In the genomic region with DNA sequence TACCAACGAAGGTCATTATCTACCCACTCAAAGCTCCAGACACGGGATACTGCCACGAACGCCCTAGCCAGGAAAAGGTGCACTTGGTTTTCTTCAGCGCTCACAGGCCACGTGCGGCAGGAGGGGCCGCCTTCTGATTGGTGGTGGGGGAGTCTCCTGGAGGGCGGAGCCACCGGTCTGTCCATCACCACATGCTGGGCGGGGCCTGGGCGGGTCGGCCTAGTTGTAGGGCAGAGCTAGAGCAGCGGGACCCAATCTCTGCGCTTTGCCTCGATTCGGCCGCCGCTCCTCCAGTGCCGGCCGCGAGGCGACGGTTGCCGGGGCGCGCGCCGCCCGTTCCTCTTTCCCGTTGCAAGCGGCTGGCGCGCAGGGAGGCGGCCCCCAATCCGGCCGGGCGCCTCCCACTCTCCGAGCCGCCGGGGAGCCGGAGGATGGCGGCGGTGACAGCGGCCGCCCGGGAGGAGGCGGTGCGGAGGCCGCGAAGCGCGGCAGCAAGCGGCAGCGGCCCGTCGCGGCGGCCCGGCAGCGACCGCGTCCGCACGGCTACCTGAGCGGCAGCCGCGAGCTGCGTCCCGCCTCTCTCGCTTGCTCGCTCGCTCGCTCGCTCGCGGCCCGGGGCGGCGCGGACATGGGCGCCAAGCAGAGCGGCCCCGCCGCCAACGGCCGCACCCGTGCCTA, we compare ENCODE assay signal across 8 mouse cellular contexts. TPM values are rescaled to one million over a fixed set of nuclear protein-coding genes. Genes with fewer than 3 reads are reported as not detected.
DNase-seq lines count a peak whose midpoint lies in the region; ATAC-seq and TF ChIP-seq lines count a peak whose summit lies in the region.

A gene (plus strand): TSS at position 529 of the 678 bp plus-strand sequence.

- no peaks in the 10 kb centered on the region for H3K36me3 ChIP-seq in embryonic facial prominence, embryonic 13.5 days
- H3K36me3 ChIP-seq in kidney, adult 2 months (ENCODE audit: control insufficient read depth, insufficient read depth, low read length) = no peaks in the 10 kb centered on the region
- no peaks in the 10 kb centered on the region for H3K36me3 ChIP-seq in limb, embryonic 12.5 days
- H3K36me3 ChIP-seq in midbrain, embryonic 15.5 days (replicated peaks) = no peaks in the 10 kb centered on the region
- H3K36me3 ChIP-seq in spleen, adult 2 months (ENCODE audit: control insufficient read depth, insufficient read depth, low read length) = no peaks in the 10 kb centered on the region

- peak within 1 kb of the TSS; percentile 92 for H3K9ac ChIP-seq in embryonic facial prominence, embryonic 13.5 days
- H3K9ac ChIP-seq in limb, embryonic 12.5 days (replicated peaks) = peak within 1 kb of the TSS; percentile 90
- peak within 1 kb of the TSS; percentile 85 for H3K9ac ChIP-seq in midbrain, embryonic 15.5 days

- peaks cover 25% of the 10 kb centered on the region for H3K4me1 ChIP-seq in embryonic facial prominence, embryonic 13.5 days
- H3K4me1 ChIP-seq in kidney, adult 2 months (ENCODE audit: control insufficient read depth, insufficient read depth, low read length) = peaks cover 33% of the 10 kb centered on the region
- peaks cover 22% of the 10 kb centered on the region for H3K4me1 ChIP-seq in limb, embryonic 12.5 days (replicated peaks)
- peaks cover 28% of the 10 kb centered on the region for H3K4me1 ChIP-seq in midbrain, embryonic 15.5 days
- H3K4me1 ChIP-seq in spleen, adult 2 months (ENCODE audit: control insufficient read depth, insufficient read depth, insufficient read length) = peaks cover 22% of the 10 kb centered on the region

- peak; percentile 99 for ATAC-seq in embryonic facial prominence, embryonic 13.5 days (ENCODE audit: insufficient number of reproducible peaks, insufficient read depth, low FRiP score, low TSS enrichment, low read depth)
- peak; percentile 99 for ATAC-seq in limb, embryonic 12.5 days (ENCODE audit: insufficient number of reproducible peaks, insufficient read depth, low FRiP score, low TSS enrichment, low read depth)
- peak; percentile 99 for ATAC-seq in midbrain, embryonic 15.5 days (replicated peaks)

- H3K27ac ChIP-seq in embryonic facial prominence, embryonic 13.5 days = peak within 1 kb of the TSS; percentile 96
- peak within 1 kb of the TSS; percentile 83 for H3K27ac ChIP-seq in kidney, adult 2 months (ENCODE audit: insufficient read depth, low read depth, low read length)
- peak within 1 kb of the TSS; percentile 97 for H3K27ac ChIP-seq in limb, embryonic 12.5 days
- peak within 1 kb of the TSS; percentile 96 for H3K27ac ChIP-seq in midbrain, embryonic 15.5 days
- peak within 1 kb of the TSS; percentile 96 for H3K27ac ChIP-seq in spleen, adult 2 months (ENCODE audit: insufficient read depth, low read length)

- H3K9me3 ChIP-seq in embryonic facial prominence, embryonic 13.5 days = no peaks in the 10 kb centered on the region
- no peaks in the 10 kb centered on the region for H3K9me3 ChIP-seq in limb, embryonic 12.5 days
- H3K9me3 ChIP-seq in midbrain, embryonic 15.5 days = no peaks in the 10 kb centered on the region

- TF ChIP-seq CTCF in kidney, adult 2 months (conservative IDR thresholded peaks at IDR 0.05; ENCODE audit: insufficient read depth, insufficient read length, low read depth, low read length) = no peak
- 0 out of 2 replicates have a peak, but pooled peaks have one; percentile 0 for TF ChIP-seq CTCF in spleen, adult 2 months (IDR thresholded peaks at IDR 0.05; ENCODE audit: extremely low read depth, insufficient read depth, insufficient read length, insufficient replicate concordance)

- peak; percentile 90 for TF ChIP-seq POLR2A in kidney, adult 2 months (IDR thresholded peaks at IDR 0.05; ENCODE audit: low read depth, low read length)
- TF ChIP-seq POLR2A in spleen, adult 2 months (IDR thresholded peaks at IDR 0.05; ENCODE audit: low read depth, low read length) = peak; percentile 18; the same call in 1 of the 2 replicates

- H3K4me2 ChIP-seq in embryonic facial prominence, embryonic 13.5 days = peak within 1 kb of the TSS; percentile 63
- H3K4me2 ChIP-seq in limb, embryonic 12.5 days = peak within 1 kb of the TSS; percentile 56
- peak within 1 kb of the TSS; percentile 62 for H3K4me2 ChIP-seq in midbrain, embryonic 15.5 days

- H3K27me3 ChIP-seq in embryonic facial prominence, embryonic 13.5 days = no peaks in the 10 kb centered on the region
- H3K27me3 ChIP-seq in kidney, adult 2 months (replicated peaks; ENCODE audit: control insufficient read depth, insufficient read depth, low read length) = no peaks in the 10 kb centered on the region
- no peaks in the 10 kb centered on the region for H3K27me3 ChIP-seq in limb, embryonic 12.5 days
- no peaks in the 10 kb centered on the region for H3K27me3 ChIP-seq in midbrain, embryonic 15.5 days (replicated peaks)
- no peaks in the 10 kb centered on the region for H3K27me3 ChIP-seq in spleen, adult 2 months (ENCODE audit: control insufficient read depth, insufficient read depth, low read length)

- WGBS in embryonic facial prominence, embryonic 13.5 days = under 1% methylated on average over 59 of the region's 88 CpGs
- under 1% methylated on average over 85 of the region's 88 CpGs for WGBS in kidney, adult 2 months
- under 1% methylated on average over 43 of the region's 88 CpGs for WGBS in limb, embryonic 12.5 days
- under 1% methylated on average over 50 of the region's 88 CpGs for WGBS in midbrain, embryonic 15.5 days
- under 1% methylated on average over 84 of the region's 88 CpGs for WGBS in spleen, adult 2 months

- peak; percentile 93 for DNase-seq in 3134 (ENCODE audit: extremely low read depth, insufficient read length, low spot score)
- DNase-seq in adrenal gland, postnatal 36 days = peak; percentile 95 to 97
- peak; percentile 95 to 97 for DNase-seq in heart, adult 18-20 months
- peak; percentile 98 for DNase-seq in kidney, adult 2 months
- peak; percentile 91 for DNase-seq in spleen, adult 2 months (ENCODE audit: low read depth in 1 of 2, low spot score in 2 of 2)

- H3K4me3 ChIP-seq in embryonic facial prominence, embryonic 13.5 days = peak within 1 kb of the TSS; percentile 85
- peak within 1 kb of the TSS; percentile 76 for H3K4me3 ChIP-seq in kidney, adult 2 months (ENCODE audit: insufficient read depth, low read depth, low read length)
- peak within 1 kb of the TSS; percentile 85 for H3K4me3 ChIP-seq in limb, embryonic 12.5 days (replicated peaks)
- H3K4me3 ChIP-seq in midbrain, embryonic 15.5 days = peak within 1 kb of the TSS; percentile 71
- peak within 1 kb of the TSS; percentile 67 for H3K4me3 ChIP-seq in spleen, adult 2 months (ENCODE audit: extremely low read depth, insufficient read depth, insufficient read length)

RNA-seq across cellular contexts. Expression of the gene that starts here (rescaled TPM):
- total RNA-seq in adrenal gland, postnatal 36 days (2021) = 10 to 100 TPM; 36.9 to 53.2 TPM
- polyA plus RNA-seq in embryonic facial prominence, embryonic 13.5 days (2015; fragmentation: Nextera tagmentation; extraction: Ambion mirVana) = 3.5 and 3.7 TPM in 2 replicates
- 10 to 100 TPM; 17.7 to 18.1 TPM for total RNA-seq in heart, adult 18-20 months (2021)
- polyA plus RNA-seq in kidney, adult 2 months (2012; rRNA removed) = 17.0 and 18.1 TPM in 2 replicates
- polyA plus RNA-seq in limb, embryonic 12.5 days (2016; fragmentation: Nextera tagmentation; extraction: Ambion mirVana) = 3.1 and 3.9 TPM in 2 replicates
- polyA plus RNA-seq in midbrain, embryonic 15.5 days (2015; fragmentation: Nextera tagmentation; extraction: Ambion mirVana) = 6.3 and 6.6 TPM in 2 replicates
- 10.8 and 12.2 TPM in 2 replicates for polyA plus RNA-seq in spleen, adult 2 months (2012; rRNA removed)

Comparison
In these comparisons a context has a peak if more than half of its experiments do, and no peak if none do; other contexts are left out.
1. Peak in every context shown above with its lines: DNase-seq, ATAC-seq, H3K4me3 ChIP-seq and H3K27ac ChIP-seq.